Mouse (Mus musculus): ENCODE measurements around the gene Ctnnb1.

- TF ChIP-seq TCF12 (IDR thresholded peaks at IDR 0.05; ENCODE audit: low read depth, low read length) = no peak
- no peak for TF ChIP-seq RAD21 (IDR thresholded peaks at IDR 0.05; ENCODE audit: low read depth, low read length)
- no peak for TF ChIP-seq MXI1 (IDR thresholded peaks at IDR 0.05; ENCODE audit: low read depth, low read length)
- no peak for TF ChIP-seq EP300 (IDR thresholded peaks at IDR 0.05; ENCODE audit: low read length)
- no peak for TF ChIP-seq CTCF (conservative IDR thresholded peaks at IDR 0.05 in 1 of 2, IDR thresholded peaks at IDR 0.05 in 1 of 2; ENCODE audit: low read depth in 2 of 2, low read length in 2 of 2)
- no peak for TF ChIP-seq USF1 (IDR thresholded peaks at IDR 0.05; ENCODE audit: low read depth, low read length)
- TF ChIP-seq MEF2A (IDR thresholded peaks at IDR 0.05; ENCODE audit: borderline replicate concordance, low read depth, low read length) = no peak
- TF ChIP-seq ZNF384 (IDR thresholded peaks at IDR 0.05; ENCODE audit: low read depth, low read length) = no peak
- no peak for TF ChIP-seq POLR2A (IDR thresholded peaks at IDR 0.05; ENCODE audit: low read depth, low read length)
- no peak for TF ChIP-seq SMC3 (IDR thresholded peaks at IDR 0.05; ENCODE audit: low read depth, low read length)
These were observed 47.1 kb downstream of the Ctnnb1 start for GRCm38 (mm10) chr9:120976158-120976557.
